ENCODE assay signal across 17 mouse cellular contexts in the genomic region with DNA sequence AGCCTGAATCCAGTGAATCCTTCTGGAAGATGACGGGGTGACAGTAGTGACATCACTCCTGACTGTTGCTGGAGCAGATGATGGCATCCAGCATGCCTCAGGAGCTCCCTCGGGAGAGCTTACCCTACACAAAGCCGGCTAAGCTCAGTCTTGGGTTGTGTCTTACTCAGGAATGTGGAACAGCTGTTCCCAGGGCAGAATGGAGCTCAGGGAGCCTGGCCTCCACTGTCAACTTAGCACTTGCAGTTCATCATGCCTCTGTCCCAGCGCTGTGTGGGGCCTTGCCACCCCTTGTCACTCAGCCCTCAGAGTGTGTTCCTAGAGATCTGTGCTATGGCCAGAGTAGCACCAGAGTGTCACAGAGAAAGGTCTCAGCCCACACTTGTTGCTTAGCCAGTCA. TPM values are rescaled to one million over a fixed set of nuclear protein-coding genes. Genes with fewer than 3 reads are reported as not detected.
DNase-seq lines count a peak whose midpoint lies in the region; ATAC-seq lines count a peak whose summit lies in the region.
"Had no signal": no experiment of that assay in that cellular context is flagged by ENCODE, and none has a peak within 500 bp of the region (broad histone marks: within the 10 kb centered on the region; RNA-seq: fewer than 3 reads in every experiment).

No protein-coding gene starts in this region.

- DNase-seq in embryo, embryonic 10 days (ENCODE audit: low spot score): peak; percentile 54
- no peak for DNase-seq in embryo, embryonic 9.5 days (ENCODE audit: extremely low spot score)
- DNase-seq in liver, embryonic 13.5 days: no peak
- DNase-seq in liver, embryonic 11.5 days (ENCODE audit: low spot score): no peak
- peak; percentile 28 for DNase-seq in forelimb bud, embryonic 11.5 days (ENCODE audit: low read depth, low spot score)
- DNase-seq in retina, embryonic 14.5 days (ENCODE audit: low spot score): peak; percentile 56
- no peak for DNase-seq in adrenal gland, adult 2 months
- DNase-seq: cerebellum, adult 9-10 months; kidney, adult 11 months; liver, postnatal 0 days had no signal

- no peak overlapping the region; the same call in 1 of the 2 replicates for H3K27ac ChIP-seq in liver, embryonic 13.5 days
- H3K27ac ChIP-seq in liver, embryonic 11.5 days (ENCODE audit: low read depth, low read length): no peak overlapping the region

- WGBS in liver, embryonic 13.5 days (ENCODE audit: insufficient replicate concordance): 46% methylated on average over 4 of the region's 4 CpGs
- WGBS in liver, embryonic 11.5 days: 48% methylated on average over 4 of the region's 4 CpGs

- no peak overlapping the region for H3K4me3 ChIP-seq in liver, embryonic 13.5 days (replicated peaks)
- no peak overlapping the region for H3K4me3 ChIP-seq in liver, embryonic 11.5 days (ENCODE audit: low read depth, low read length)
- H3K4me3 ChIP-seq: erythroblast, embryonic 14.5 days had no signal

- H3K9ac ChIP-seq in liver, embryonic 13.5 days: peak overlapping the region; percentile 41
- H3K9ac ChIP-seq in liver, embryonic 11.5 days (ENCODE audit: low read depth, low read length): no peak overlapping the region
- H3K9ac ChIP-seq: liver, postnatal 0 days had no signal

- no peaks in the 10 kb centered on the region for H3K9me3 ChIP-seq in liver, embryonic 13.5 days (replicated peaks)
- H3K9me3 ChIP-seq in liver, embryonic 11.5 days (ENCODE audit: control insufficient read depth, low read length): no peaks in the 10 kb centered on the region

- H3K4me1 ChIP-seq in liver, embryonic 13.5 days (replicated peaks): peaks cover 44% of the 10 kb centered on the region
- peaks cover 19% of the 10 kb centered on the region for H3K4me1 ChIP-seq in liver, embryonic 11.5 days (replicated peaks; ENCODE audit: control insufficient read depth, insufficient read depth, low read length)

- no peak overlapping the region for H3K4me2 ChIP-seq in liver, embryonic 13.5 days
- H3K4me2 ChIP-seq in liver, embryonic 11.5 days: no peak overlapping the region

- peak; percentile 4; the same call in 1 of the 2 replicates for ATAC-seq in liver, embryonic 13.5 days (ENCODE audit: low read depth)
- no peak for ATAC-seq in liver, embryonic 11.5 days (replicated peaks; ENCODE audit: low FRiP score)
- no peak for ATAC-seq in activated CD4-positive, CD25-positive, alpha-beta regulatory T cell, adult 4 months
- ATAC-seq: liver, postnatal 0 days had no signal

- H3K36me3 ChIP-seq in liver, embryonic 13.5 days: no peaks in the 10 kb centered on the region
- H3K36me3 ChIP-seq in liver, embryonic 11.5 days (ENCODE audit: control insufficient read depth, insufficient read depth, low read length): no peaks in the 10 kb centered on the region

- H3K27me3 ChIP-seq in liver, embryonic 13.5 days: peaks cover 11% of the 10 kb centered on the region; the same call in 1 of the 2 replicates
- no peaks in the 10 kb centered on the region; the same call in 1 of the 2 replicates for H3K27me3 ChIP-seq in liver, embryonic 11.5 days (replicated peaks; ENCODE audit: control insufficient read depth, insufficient read depth, low read length)

RNA-seq across cellular contexts. Expression of a gene that starts 26.4 kb away (rescaled TPM):
- 0.16 and 0.31 TPM in 2 replicates for polyA plus RNA-seq in liver, embryonic 13.5 days (2015; fragmentation: Nextera tagmentation; extraction: Ambion mirVana)
- 0.21 and 0.35 TPM in 2 replicates for polyA plus RNA-seq in liver, embryonic 11.5 days (2014; fragmentation: Nextera tagmentation; extraction: Ambion mirVana)
- under 1 TPM; 0.81 to 0.93 TPM for total RNA-seq in adrenal gland, adult 2 months (2021)
- polyA plus RNA-seq in adrenal gland, adult 2 months (2012; rRNA removed): 3.5 and 4.9 TPM in 2 replicates
- not detected for polyA plus RNA-seq in activated CD4-positive, CD25-positive, alpha-beta regulatory T cell, adult 4 months (2017; shearing (Covaris generic))
- total RNA-seq: heart, adult 8-10 months had no signal
- polyA plus RNA-seq: liver, postnatal 0 days; testis, adult 2 months had no signal

RNA-seq across cellular contexts. Expression of a gene that starts 35.6 kb away (rescaled TPM):
- 0.03 TPM in 1 of 2 replicates, not detected in the other for polyA plus RNA-seq in liver, embryonic 13.5 days (2015; fragmentation: Nextera tagmentation; extraction: Ambion mirVana)
- not detected in 2 replicates for polyA plus RNA-seq in liver, embryonic 11.5 days (2014; fragmentation: Nextera tagmentation; extraction: Ambion mirVana)
- total RNA-seq in adrenal gland, adult 2 months (2021): not detected
- polyA plus RNA-seq in adrenal gland, adult 2 months (2012; rRNA removed): not detected in 2 replicates
- not detected for polyA plus RNA-seq in activated CD4-positive, CD25-positive, alpha-beta regulatory T cell, adult 4 months (2017; shearing (Covaris generic))
- total RNA-seq: heart, adult 8-10 months; hematopoietic stem cell, adult 5-6 weeks; left cerebral cortex, adult 18-20 months had no signal
- polyA plus RNA-seq: erythroblast, embryonic 14.5 days; liver, postnatal 0 days; small intestine, adult 2 months; testis, adult 2 months had no signal

RNA-seq across cellular contexts. Expression of a gene that starts 59.7 kb away (rescaled TPM):
- polyA plus RNA-seq in liver, embryonic 13.5 days (2015; fragmentation: Nextera tagmentation; extraction: Ambion mirVana): 3.4 and 3.8 TPM in 2 replicates
- polyA plus RNA-seq in liver, embryonic 11.5 days (2014; fragmentation: Nextera tagmentation; extraction: Ambion mirVana): 10.2 and 13.2 TPM in 2 replicates
- 10 to 100 TPM; 24.6 to 32.4 TPM for total RNA-seq in adrenal gland, adult 2 months (2021)
- polyA plus RNA-seq in adrenal gland, adult 2 months (2012; rRNA removed): 13.9 and 17.1 TPM in 2 replicates
- under 1 TPM in 1 of 2 experiments, not detected in 1; 0.16 TPM for polyA plus RNA-seq in activated CD4-positive, CD25-positive, alpha-beta regulatory T cell, adult 4 months (2017; shearing (Covaris generic))

Comparison
In these comparisons a context has a peak if more than half of its experiments do, and no peak if none do; other contexts are left out.
1. DNase-seq: peak in embryo, embryonic 10 days (single experiment), forelimb bud, embryonic 11.5 days (single experiment) and retina, embryonic 14.5 days (single experiment); none in embryo, embryonic 9.5 days (single experiment), liver, embryonic 13.5 days (single experiment), liver, embryonic 11.5 days (single experiment) and adrenal gland, adult 2 months (single experiment).